Mouse (Mus musculus): ENCODE measurements around the gene Cdc6.
"Not testable (repeated sequence)": the region's sequence is repeated elsewhere in the genome, so short reads cannot be mapped to it uniquely, and the experiment has no call there.

Cdc6 gene

DNA sequence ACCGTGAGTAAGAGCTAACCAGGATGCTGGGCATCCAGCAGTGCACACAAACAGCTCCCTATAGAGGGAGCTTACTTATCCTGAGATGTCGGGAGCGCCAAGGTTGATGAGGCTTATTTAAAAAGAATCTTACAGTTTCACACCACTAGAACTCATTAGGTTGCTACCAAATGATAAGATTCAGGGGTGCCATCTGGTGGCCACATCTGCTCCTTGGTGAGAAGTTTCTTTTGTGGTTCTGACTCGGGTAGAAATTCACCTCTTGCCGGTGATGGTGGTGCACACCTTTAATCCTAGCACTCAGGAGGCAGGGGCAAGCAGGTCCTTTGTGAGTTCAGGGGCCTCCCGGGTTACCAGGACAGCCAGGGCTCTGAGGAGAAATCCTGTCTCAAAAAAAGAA lies 2.1 kb downstream of the Cdc6 start:
- DNase-seq (ENCODE audit: extremely low spot score), result no peak

DNA sequence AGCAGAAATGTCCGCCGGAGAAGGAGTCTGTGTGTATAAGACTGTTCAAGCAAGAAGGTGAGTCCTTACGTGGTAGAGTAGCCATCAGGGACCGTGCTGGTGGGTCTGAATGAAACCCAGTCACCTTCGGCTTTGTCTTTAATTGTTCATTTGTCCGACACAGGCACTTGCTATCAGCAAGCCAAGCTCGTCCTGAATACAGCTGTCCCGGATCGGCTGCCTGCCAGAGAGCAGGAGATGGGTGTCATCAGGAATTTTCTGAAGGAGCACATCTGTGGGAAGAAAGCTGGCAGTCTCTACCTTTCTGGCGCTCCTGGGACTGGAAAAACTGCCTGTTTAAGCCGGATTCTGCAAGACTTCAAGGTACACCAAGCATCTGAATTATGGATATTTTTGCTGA lies 2.8 kb downstream of the Cdc6 start:
- DNase-seq (ENCODE audit: extremely low spot score), result no peak

- no peak for DNase-seq (ENCODE audit: extremely low spot score)
Measured at GRCm38 (mm10) chr11:98911498-98911897, 3.9 kb downstream of the Cdc6 start.

DNA sequence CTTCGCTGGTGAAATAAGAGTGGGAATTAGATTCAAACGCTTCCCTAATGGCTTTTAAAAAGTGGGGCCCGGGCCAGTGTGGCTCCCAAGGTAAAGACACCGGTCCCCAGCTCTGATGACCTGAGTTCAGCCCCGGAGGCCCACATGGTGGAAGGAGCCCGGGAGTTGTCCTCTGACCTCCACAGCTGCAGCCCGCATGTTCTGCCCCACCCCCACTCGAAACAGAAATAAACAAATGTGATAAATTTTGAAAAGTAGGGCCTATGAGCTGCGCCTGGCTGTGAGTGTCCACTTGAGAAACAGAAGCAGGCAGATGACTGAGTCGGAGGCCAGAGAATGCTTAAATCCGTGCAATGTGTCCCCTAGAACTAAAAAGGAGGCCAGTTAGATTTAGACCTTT lies 6.6 kb downstream of the Cdc6 start:
- no peak for DNase-seq (ENCODE audit: extremely low spot score)

DNA sequence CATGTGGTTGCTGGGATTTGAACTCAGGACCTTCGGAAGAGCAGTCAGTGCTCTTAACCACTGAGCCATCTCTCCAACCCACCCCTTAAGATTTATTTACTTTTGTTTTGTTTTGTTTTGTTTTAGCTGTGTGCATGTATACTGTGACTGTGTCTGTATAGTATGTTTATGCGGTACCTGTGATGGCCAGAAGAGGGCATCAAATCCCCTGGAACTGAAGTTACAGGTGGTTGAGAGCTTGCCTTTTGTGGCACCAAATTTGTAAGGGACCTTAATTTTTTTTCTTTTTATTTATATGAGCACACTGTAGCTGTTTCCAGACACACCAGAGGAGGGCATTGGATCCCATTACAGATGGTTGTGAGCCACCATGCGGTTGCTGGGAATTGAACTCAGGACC lies 8.8 kb downstream of the Cdc6 start:
- not testable (repeated sequence) for DNase-seq (ENCODE audit: extremely low spot score)

GRCm38 (mm10) chr11:98917428-98918005 lies 9.9 kb downstream of the Cdc6 start:
- DNase-seq (ENCODE audit: extremely low spot score), result no peak

GRCm38 (mm10) chr11:98918231-98918630 lies 10.6 kb downstream of the Cdc6 start:
- DNase-seq (ENCODE audit: extremely low spot score), result no peak

DNA sequence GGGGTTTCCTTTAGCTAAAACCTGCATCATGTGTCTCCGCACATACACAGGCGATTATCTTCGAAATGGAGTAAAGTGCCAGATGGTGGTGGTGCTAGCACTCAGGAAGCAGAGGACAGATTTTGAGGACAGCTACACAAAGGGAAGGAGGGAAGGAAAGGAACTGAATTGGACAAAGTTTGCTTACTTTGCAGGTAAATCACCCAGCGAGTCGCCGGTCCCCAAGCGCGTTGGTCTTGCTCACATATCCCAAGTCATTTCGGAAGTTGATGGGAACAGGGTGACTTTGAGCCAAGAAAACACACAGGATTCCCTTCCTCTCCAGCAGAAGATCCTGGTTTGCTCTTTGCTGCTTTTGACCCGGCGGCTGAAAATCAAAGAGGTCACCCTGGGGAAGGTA lies 11.4 kb downstream of the Cdc6 start:
- no peak for DNase-seq (ENCODE audit: extremely low spot score)

DNA sequence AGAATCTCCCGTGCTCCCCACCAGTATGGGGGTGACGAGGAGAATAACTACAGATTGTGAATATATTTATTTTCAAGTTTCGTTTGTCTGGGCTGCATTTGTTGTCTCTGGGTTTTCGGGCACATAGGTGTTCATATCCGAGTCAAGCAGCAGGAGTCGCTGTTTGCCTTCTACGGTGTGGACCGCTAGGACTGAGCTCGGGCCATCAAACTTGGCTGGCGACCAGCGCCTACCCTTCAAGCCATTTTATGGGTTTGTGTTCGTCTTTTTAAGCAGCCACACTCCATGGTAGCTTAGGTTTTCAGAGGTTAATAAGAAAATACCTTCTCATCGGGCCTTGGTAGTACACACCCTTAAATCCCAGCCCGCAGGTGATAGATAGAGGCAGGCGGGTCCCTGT lies 14.2 kb downstream of the Cdc6 start:
- not testable (repeated sequence) for DNase-seq (ENCODE audit: extremely low spot score)

DNA sequence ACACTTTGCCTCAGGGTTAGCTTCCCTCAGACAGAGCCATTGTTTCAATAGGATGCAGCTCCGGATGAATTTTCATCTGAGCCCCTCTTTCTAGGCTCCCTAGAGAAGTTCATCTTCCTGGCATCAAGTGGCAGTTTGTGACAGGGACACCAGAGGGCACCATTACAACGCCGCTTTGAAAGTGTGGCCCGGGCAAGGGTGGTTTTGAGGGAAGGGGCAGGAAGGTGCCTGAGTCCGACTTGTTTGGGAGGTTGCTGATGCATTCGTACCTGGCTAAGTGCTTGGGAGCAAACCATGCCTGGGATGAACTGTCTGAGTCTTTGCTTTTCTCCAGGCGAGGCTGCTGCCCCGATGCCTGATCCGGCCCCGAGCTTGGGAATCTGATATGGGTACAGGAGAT lies 14.7 kb downstream of the Cdc6 start:
- not testable (repeated sequence) for DNase-seq (ENCODE audit: extremely low spot score)

DNA sequence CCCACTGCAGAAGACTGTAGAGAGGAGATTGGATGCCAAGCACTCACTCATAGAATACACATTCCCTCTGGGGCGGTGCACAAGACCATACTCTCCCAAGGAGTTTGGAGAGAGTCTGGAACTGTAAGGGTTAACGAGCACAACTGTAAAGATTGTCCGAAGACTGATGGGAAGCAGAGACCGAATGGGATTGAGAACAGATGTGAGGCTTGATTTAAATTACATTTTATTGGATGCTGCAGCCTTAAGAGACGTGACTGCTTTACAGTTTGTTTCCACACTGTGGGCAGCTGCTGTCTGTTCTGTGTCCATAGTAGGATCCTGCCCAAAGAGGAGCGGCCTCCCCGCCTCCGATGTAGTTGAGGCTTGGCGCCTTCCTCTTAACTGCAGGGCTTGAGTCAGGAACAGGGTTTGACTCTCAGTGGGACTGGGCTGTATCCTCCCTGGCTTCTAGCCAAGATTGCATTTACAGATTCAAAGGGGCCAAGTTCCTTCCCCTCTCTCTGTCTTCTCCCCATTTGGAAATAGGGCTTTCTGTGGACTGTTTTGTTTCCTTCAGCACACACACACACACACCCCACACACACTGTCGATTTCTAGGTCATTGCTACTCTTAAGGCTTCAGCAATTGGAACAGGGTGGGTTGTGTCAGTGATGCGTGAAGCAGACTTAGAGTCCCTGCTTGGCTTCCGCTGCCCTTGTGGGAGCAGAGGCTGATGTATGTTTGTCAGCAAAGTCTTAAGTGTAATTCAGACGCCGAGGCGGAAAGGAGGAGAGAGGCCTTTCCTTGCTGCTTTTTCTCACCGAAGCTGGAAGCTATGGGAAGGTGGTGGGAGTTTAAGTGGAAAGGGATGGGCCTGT lies 15.5 kb downstream of the Cdc6 start:
- not testable (repeated sequence) for DNase-seq (ENCODE audit: extremely low spot score)

GRCm38 (mm10) chr11:98924633-98925175 lies 17.1 kb downstream of the Cdc6 start:
- DNase-seq (ENCODE audit: extremely low spot score), result no peak

DNA sequence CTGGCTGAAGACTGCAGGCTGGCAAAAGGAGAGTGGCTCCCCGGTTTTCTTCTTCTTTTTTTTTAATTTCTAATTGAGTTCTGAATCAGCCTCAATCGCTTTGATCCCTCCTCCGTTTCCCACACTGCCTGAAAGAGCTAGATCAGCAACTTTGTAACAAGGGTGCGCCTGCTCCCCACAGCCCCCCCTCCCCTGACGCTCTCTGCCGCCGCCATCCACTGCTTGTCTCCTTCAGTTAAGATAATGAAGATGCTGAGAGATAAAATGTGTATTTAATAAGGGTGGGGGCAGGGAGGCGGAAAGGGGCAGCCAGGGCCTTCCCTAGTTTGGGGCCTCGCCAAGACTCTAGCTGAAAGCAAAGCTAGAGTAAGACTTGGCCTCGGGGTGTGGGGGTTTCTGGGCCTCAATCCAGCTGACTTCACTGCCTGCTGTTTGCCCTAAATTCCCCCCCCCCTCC lies 17.7 kb downstream of the Cdc6 start:
- no peak for DNase-seq (ENCODE audit: extremely low spot score)

GRCm38 (mm10) chr11:98925868-98926311 lies 18.3 kb downstream of the Cdc6 start:
- DNase-seq (ENCODE audit: extremely low spot score), result peak; percentile 84

- no peak for DNase-seq (ENCODE audit: extremely low spot score)
Measured at GRCm38 (mm10) chr11:98926553-98926952, 19.0 kb downstream of the Cdc6 start.

- no peak for DNase-seq (ENCODE audit: extremely low spot score)
Measured at GRCm38 (mm10) chr11:98927438-98928076, 20.0 kb downstream of the Cdc6 start, which contains the start of gene Rara. Rara (plus strand) TSS chr11:98927818.

GRCm38 (mm10) chr11:98928186-98928893 lies 20.7 kb downstream of the Cdc6 start:
- no peak for DNase-seq (ENCODE audit: extremely low spot score)

DNA sequence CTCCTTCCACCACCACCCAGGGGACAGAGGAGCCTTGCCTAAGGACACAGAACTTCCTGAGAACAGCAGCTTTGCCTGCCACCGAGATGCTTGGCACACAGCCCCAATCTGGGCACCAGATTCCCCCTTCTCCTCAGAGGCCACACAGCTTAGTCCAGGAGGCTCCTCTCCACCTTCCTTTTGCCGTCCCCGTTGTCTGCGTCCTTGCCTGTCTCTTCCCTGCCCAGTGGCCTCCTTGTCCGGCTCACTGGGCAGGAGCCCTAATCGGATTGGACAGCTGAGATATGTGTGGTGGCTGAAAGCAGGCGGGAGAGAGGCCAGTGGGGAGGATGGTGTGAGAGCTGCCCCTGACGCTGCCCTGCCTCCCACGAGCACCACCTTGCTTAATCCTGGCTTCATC lies 21.9 kb downstream of the Cdc6 start:
- no peak for DNase-seq (ENCODE audit: extremely low spot score)

- no peak for DNase-seq (ENCODE audit: extremely low spot score)
Measured at GRCm38 (mm10) chr11:98930127-98930601, 22.6 kb downstream of the Cdc6 start.

DNA sequence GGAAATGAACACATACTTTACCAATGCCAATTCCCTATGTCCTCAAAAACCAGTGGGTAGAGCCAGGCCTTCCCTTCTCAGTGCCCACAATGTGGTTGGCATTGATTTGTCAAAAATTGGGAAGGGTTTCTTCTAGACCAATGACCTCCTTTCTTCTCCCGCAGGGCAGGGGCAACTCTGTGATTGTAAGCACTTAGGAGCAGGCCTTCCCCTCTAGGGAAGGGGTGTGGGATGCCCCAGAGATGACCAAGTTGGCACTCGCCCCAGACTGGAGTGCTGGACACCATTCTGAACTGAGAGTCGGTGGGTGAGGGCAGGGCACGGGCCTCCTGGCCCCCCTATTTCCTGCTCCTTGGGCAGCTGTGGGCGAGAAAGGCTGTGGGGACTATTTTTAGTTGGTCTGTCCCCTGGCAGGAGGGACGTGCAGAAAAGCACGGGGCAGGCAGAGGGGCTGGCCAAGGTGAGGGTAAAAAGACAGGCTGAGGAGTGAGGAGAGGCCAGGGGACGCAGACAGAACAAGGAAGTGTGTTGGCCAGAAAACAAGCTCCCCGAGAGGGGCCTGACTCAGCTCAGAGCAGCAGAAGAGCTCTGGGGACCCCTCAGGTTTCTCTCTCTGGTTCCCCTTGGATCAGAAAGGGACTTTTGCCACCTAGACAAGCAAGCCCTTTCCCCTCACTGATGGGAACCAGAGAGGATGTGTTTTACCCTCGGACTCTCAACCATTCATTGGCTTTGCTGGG lies 23.3 kb downstream of the Cdc6 start:
- no peak for DNase-seq (ENCODE audit: extremely low spot score)
